Mouse (Mus musculus): ENCODE results near the gene Anpep.

Gene Anpep

DNA sequence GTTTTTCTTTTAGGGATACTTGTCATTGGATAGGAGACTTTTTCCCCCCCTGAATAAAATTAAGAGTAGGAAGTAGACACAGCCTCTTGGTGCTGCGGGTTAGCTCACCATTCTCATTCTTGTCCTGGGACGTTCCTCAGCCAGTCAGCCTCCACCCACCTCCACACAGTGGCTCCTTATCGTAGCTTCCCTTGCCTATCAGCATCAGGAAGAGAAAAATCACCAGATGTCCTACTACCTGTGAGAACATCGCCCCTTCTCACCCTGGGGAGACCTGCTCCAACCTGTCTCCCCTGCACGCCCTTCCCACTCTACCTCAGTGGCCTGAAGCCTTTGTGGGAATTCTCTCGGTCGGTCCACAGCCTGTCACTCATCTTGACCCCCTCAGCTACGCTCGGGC, at the start of gene Anpep:
TSS of gene Anpep (minus strand) at position 249 of the 400 bp plus-strand sequence.
- DNase-seq, result no peak

DNA sequence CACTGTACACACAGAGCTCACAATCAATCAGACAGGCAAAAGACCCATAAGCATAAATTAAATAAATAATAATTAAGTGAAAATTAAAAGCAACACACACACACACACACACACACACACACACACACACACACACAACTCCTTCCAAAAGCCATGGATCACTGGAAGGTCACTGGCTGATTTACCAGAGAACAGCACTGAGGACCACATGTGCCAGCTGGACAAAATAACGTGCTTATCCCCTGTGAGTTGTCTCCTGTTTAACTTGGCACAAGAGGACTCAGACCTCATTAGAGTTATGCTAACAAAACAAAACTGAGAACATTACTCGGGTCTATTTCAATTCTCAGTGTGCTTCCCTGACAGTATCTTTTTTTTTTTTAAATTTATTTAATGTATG, 46.5 kb upstream of the Anpep start:
- no peak for DNase-seq

DNA sequence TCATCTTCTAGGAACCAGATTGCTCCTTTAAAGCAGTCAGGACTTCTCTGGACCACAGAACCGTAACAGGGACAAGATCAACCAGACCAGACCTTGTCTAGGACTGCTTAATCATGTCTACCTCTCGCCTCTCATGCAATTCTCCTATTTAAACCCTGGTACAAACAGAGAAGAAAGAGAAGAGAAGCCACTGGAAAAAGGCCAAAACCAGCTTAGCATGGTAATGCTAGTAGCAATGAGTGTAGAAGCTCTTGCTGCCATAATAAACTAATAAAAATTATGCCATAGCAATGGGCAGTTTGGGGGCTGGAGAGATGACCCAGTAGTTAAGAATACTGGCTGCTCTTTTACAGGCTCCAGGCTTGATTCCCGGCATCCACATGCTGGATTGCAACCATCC, 46.1 kb upstream of the Anpep start:
- no peak for DNase-seq

DNA sequence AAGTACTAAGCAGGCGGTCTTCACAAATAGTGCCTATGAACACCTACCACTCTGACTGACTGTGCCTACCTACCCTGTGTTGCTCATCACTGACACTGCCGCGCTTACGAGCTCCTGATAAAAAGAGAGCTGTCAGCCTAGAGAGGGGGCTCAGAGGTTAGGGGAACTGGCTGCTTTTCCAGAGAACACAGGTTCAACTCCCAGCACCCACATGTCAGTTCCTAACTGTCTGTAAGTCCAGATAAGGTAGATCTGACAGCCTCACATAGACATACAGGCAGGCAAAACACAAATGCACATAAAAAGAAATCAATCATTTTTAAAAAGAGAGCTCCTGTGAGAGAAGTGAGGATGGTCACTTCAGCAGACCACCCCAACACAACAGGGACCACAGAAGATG, 44.3 kb upstream of the Anpep start:
- DNase-seq, result no peak

DNA sequence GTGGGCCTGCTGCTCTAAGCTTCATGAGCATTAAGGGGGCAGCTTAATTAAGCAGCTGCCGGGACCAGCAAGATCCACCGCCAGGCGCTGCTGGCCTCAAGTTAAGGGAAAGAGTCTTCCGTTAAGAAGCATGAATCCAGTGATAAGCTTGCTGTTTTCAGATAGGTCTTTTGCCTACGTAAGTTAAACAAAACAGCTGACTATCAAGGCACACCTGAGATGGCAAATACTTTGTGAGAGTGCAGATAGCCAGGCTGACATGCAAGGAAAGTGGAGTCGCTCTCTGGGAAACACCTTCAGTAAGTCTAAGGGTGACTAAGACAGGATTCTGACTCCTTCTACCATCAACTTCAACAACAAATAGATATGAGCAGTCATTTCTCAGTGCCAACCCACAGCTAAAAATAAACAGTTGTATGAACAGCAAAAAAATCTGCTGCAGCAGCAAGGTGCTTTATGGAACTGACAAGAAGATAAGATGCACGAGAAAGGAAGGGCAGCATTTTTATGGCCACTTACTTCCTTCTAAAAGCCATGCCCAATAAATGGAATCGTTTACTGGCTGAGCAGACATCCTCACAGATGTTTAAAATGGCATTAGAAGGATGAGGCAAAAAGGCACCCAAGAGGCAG, 42.4 kb upstream of the Anpep start:
- DNase-seq, result no peak

DNA sequence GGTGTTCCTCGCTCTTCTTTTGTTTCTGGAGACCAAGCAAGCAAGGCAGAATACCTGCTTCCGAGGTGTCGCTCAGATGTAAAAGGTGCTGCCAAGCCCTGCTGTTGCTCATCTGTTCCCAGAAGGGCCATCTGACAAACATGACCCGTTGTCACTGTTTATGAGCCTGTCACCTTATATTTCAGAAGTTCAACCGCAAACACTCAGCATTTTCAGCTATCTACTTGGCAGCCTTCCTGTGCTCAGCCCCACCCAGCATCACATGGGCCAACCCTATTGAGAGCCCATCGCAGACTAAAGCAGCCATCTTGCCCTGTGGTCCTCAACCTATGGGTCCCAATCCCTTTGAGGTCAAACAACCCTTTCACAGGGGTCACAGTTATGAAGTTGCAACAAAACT, 39.9 kb upstream of the Anpep start:
- DNase-seq, result no peak

DNA sequence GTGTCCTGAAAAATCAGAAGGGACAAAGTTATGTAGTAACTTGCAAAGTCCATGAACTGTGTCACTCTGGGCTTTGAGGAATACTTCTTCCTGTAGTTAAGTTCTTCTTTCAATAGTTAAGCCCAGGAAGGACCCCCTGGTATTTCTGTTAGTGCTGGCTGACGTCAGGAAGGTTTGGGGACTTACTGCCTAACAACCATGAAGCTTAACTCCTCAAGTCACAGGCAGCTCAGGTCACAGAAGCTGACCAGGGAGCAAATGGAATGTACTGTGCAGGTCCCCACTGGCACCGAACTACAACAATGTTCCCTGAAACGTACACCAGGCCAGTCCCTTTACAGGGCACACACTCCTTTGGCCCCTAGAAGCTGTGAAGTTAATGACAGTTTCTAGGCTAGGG, 34.4 kb upstream of the Anpep start:
- no peak for DNase-seq

DNA sequence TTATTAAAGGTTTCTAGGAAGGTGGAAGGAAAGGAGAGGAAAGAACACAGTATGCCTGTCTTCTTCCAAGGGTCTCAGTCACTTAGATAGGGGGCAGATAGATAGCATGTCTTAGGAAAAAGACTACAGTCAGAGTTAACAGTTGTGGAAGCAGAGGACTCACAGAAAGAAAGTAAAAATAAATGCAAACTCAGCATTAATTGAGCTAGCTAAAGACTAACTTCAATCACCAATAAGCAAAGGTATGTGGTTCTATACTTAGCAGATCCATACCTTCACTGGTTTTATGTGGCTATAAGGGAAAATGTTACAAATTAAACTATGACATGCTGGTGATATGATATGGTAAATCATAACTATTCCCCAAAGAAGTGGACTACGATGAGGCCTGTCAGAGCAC, 33.9 kb upstream of the Anpep start:
- no peak for DNase-seq

DNA sequence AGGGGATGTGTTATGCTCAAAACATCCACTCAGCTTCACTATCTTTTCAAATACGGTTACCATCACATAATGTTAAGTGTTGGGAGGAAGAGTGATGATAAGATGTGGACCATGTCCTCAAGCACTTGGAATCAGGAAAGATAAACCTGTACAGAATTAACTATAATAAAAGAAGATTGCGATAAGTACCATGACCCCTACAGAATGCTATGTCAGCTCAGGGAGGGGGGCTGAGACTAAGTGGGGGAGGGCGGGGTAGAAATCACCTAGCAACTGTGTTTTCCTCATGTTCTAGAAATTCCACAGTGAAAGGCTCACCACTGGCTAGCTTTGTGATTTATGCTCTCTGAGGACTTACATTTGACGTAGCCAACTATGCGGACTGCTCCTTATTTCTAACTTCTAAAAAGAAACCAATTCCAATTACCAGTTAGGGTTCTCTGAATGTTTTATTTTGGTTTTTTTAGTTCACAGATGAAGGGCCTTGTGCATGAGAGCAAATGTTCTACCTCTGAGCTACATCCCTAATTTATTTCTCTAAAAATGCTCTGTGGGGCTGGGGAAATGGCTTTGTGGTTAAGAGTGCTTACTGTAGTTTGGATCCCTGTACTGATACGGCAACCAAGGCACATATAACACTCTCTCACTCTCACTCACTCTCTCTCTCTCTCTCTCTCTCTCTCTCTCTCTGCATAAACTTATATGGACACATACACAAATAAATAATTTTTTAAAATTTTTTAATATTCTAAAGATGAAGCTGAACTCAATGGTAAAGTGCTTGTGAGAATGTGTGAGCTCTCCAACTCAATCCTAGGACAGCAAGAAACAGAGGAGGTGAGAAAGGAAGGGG, 31.9 kb upstream of the Anpep start:
- no peak for DNase-seq

DNA sequence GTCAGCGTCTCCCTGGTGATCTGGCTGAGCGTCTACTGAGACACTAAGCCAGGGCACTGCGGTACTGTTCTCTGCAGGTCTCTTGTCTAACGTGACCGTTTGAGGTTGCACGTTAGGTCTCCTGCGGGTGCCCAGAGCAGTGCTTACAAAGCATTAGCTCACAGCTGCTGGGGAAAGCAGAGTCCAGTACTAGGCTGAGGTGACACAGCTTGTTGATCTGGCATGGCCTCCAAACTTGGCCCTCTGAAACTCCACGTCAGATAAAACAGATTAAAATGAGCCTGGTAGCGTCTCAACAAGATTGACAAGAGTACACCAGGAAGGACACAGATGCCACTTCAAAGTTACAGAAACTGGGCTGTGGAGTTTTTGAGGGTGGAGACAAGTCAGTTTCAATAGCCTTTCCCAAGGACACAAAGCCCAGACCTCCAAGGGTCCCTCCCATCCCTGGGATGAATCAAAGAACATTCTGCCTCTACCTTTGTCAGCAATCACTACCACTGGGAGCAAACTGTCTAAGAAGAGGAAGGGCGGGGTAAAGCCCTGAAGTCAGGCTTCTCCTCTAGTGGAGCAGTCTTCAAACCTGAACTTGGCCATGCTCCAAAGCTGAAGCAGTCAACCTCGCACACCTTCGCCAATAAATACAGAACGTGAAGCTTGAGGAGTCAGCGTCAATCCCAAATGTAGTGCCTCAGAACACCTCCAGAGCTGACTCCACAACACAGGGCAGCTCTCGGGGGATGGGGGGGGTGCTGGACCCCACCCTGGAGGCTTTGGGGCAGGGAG, 29.8 kb upstream of the Anpep start:
- DNase-seq, result no peak

DNA sequence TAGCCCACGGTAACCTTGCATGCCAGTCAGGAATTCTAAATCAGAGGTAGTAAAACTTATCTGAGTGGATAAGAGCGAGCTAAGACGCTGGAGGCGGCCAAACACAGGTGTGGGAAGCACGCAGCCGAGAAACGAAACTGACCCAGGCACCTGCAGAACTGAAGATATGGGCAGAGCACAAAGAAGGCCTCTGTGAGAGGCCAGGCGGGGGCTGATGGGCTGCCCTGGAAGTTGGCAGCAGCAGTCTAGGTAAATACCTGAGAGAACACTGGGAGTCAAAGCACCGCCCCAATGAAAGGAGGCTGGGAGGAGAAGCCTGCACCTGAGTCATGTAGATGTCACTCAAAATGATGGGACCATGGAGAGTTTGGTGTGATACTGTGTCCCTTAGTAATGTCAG, 27.7 kb upstream of the Anpep start:
- DNase-seq, result no peak

DNA sequence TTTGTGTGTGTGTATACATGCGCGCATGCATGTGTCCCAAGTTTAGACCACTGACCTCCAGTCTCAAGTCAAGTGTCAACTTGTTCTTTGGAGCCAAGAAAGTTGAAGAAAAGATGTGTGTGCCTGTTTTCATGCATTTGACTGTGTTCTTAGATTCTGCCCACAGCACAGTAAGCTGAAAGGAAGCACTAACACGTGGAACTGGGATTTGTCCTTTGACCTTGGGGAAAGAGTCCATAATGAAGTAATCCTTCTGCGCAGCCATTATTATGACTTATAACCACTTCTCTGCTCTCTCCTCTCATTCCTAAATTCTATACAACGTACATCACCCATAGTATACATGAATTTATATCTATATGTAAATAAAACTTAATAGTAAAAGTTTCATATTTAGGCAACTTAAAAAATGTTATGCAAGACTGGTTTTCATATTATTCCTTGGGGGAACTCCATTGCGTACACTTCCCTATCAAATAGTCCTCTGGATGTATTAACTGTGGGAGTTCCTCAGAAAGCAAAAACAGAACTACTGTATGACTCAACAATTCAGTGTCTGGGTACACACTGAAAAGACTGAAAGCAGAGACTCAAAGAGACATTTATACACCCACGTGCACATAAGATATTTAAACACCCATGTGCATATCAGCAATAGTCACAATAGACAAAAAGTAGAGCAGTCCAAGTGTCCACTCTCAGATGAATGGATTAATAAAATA, 22.9 kb upstream of the Anpep start:
- DNase-seq, result no peak

DNA sequence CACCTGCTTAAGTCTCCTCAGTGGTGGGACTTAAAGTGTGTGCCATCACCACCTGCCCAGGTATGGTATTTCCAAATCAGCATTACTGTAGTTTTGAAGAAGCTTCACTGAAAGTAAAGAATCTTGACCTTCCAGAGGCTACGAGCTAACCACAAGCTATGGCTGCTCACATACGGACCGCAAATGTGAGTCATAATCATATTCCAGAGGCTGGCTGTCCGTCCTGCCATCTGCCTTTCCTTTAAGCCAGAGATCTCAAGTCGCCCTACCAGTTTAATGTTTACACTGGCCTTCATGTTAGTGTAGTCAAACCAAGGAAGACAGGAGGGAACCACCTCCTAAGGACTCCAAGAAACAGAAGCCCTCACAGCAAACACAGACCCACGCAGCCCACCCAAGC, 21.0 kb upstream of the Anpep start:
- no peak for DNase-seq

DNA sequence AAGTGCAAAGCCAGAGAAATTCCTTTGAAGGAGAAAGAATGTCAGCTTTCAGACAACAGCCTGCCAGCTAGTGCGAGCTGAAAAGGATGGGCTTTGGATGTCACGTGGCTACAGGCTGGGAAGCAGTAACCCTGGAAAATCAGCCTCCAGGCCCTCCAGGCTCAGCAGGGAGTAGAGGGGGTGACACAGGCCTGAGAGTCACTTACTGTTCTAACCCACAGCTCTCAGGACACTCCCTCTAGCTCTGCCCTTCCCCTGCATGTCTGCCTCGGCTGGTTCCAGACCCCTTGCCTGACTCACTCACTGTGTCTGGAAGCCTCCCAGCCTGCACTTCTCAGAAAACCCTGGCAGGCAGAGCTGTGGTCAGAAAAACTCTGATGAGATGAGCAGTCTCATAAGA, 20.1 kb upstream of the Anpep start:
- DNase-seq, result no peak

DNA sequence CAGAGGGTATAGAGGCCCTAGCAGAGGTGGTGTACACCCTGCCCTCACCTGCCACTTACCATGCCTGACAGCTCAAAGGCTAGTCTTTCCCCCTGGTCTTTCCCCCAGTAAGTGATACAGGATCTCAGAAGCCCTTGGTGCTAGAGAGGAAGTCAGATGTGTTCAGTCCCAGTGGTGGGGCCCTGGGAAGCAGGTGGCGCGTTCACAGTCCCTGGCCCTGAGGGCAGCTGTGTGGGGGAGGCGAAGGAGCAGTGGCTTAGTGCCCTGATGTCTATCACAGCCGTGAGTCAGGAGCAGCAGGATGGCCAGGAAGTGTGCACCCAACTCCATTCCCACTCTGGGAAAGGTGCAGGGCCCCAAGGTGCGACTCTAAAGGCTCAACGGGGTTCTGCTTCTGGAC, 19.2 kb upstream of the Anpep start:
- DNase-seq, result no peak

DNA sequence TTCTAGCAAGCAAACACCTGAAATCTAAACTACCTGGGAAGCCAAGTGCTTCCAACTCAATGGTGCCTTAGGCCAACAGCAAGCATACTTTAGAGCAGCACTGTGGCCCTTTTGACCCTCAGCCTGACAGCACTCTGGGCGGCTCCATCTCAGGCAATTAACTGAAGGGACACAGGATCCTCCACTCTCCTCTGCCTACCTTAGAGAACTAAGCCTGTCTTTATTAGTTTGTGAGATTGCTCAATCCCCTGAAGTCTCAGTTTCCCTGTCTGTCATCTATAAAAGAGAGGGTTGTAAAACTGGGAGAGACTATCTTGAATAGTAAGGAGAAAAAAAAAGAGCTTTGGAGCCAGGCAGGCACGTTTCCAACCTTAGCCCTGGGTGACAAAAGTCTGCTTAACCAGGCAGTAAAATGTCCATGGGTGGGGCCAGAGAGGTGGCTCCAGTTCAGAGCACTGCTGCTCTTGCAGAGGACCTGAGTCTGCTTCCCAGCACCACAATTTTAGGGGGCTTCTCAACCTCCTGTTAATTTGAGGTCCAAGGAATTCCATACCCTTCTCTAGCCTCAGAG, 17.7 kb upstream of the Anpep start:
- no peak for DNase-seq

DNA sequence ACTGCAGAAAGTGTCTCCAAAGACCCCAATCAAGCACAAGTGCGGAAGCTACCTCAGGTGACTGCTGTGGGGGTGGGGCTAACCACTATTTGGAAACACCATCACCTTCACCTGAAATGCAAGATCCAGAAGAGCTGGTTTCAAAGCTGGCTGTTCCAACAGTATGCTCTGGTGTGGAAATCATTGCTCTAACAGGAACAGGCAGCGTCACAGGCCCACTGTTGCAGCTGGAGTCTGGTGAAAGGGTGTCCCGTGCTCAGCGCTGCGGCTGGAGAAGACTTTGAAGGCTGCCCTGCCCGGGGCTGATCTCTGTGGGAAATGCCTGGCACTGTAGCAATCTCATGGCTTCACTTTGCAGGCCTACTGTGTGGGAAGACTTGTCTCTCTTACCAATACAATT, 12.5 kb upstream of the Anpep start:
- DNase-seq, result no peak

DNA sequence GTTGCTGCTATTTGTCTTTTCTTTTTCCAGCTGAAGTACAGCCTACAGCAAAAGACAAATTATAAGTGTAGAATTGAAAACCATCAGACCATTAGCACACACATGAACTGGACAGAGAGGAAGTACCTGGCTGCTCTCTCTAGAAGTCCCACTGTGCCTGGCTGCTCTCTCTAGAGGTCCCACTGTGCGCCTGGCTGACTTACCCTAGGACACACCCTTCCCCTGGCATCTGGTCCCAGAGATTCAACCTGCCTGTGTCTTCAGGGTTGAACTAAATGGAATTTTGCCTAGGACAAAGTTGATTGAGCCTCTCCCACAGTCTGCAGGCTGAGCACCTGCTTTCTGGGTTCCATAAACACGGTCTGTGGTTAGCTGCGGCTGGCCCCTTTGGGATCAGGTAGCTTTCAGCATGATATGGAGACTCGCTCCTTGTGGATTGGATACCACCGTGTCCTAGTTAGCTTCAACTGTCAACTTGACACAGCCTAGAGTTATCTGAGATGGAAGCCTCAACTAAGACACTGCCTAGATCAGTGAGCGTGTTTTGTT, 11.0 kb upstream of the Anpep start:
- DNase-seq, result no peak

DNA sequence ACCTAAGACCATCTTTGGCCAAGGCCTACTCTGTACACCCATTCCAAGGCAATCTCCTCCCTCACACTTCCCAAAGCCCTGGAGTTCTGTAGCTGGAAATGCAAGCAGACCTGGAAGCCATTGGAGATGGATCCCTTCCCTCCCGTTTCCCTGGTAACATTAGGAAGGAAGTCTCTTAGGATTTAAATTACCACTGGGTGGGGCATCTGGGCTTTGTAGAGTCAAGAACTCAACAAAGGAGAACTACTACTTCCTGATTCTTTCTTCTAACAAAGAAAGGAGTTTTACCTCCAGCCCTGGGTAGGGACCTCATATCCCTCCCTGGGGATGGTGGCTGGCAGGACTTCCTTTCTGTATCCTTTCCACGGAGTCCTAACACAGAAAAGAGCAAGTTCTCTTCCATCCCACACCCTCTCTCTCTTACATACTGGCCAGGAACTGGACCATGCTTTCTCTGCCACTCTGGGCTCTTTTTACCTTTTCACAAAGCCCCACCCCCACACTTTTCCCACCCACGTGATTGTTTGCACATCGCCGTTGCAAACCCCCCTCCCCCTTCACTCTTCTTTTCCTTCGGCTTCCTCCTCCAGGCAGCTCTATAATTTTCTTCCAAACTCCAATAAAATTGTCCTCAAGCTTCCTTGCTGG, 8.3 kb upstream of the Anpep start:
- no peak for DNase-seq

DNA sequence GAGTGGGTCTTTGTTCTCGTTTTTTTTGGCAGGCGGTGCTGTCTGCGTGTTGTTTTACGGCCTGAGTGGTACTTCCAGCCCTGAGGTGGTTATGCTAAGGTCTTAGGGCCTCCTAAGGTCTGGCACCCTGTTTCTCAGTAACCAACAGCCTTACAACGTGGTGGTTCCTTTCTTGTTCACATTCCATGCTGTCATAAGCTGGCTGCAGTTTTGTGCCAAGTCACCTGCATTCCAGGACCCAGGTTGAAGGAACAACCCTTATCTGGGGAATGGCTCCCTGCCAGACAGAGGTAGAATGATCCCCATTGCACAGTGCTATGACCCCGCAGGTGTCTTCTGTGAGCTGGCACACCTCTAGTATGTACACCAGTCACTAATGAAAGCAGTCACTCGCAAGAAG, 7.6 kb upstream of the Anpep start:
- DNase-seq, result no peak

DNA sequence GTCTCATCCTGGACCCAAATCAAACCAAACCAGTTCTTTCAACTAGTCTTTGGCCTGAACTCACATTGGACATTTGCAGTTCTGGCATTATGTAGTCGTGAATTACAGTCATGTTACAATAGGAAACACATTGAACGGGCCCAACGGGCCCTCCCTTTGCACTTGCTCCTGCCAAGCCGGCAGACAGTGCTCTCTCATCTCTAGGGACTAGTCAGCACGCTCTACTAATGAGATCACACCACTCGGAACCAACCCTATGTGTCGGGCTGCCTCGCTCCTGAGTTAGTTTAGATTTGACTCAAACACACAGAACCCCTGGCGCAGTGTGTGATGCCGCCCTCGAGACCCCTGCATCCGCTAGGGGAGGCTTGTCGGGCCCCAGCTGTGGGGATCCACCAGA, 7.0 kb upstream of the Anpep start:
- DNase-seq, result no peak
